Mouse (Mus musculus): ENCODE results near the gene Nfil3.

DNA sequence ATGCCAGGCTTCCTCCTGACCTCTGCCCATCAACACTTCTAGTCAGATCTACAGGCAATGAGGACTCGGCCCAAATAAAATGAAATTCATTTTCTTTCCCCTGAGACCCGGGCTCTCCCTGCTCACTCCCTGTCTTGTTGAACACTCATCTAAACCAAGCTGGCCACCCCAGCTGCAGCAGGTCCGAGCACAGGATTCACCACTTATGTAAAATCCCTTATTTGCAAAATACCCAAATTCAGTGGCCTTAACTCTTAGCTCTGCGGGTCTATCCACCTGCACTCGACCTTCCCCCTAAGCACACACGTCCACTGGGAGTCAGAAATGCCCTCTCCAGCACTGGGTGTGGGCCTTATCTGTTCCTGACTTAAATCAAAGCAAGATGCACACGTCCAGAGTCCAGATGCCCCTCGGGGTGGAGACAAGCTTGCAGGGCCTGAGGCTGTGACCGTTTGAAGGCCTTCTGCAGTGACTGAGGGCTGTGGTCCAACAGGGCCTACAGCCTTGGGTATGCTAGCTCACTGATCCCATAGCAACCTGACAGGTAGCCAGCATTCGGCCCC, 61.0 kb downstream of the Nfil3 start:
- TF ChIP-seq CHD1 (IDR thresholded peaks at IDR 0.05; ENCODE audit: low read depth, low read length), result no peak
- TF ChIP-seq HCFC1 (IDR thresholded peaks at IDR 0.05; ENCODE audit: low read depth, low read length), result peak; percentile 46; the same call in 1 of the 2 replicates
- no peak; the same call in 1 of the 2 replicates for TF ChIP-seq SMC3 (IDR thresholded peaks at IDR 0.05; ENCODE audit: low read depth, low read length)
- TF ChIP-seq POLR2A (IDR thresholded peaks at IDR 0.05; ENCODE audit: low read depth, low read length), result peak; percentile 77
- no peak; the same call in 1 of the 2 replicates for TF ChIP-seq E2F4 (IDR thresholded peaks at IDR 0.05; ENCODE audit: insufficient replicate concordance, low read depth, low read length)
- peak; percentile 87 for TF ChIP-seq MXI1 (IDR thresholded peaks at IDR 0.05; ENCODE audit: low read depth, low read length)
- no peak for TF ChIP-seq CTCF (conservative IDR thresholded peaks at IDR 0.05 in 1 of 2, IDR thresholded peaks at IDR 0.05 in 1 of 2; ENCODE audit: low read depth in 2 of 2, low read length in 2 of 2)
- peak; percentile 94 for TF ChIP-seq EP300 (IDR thresholded peaks at IDR 0.05; ENCODE audit: low read length)
